Mouse (Mus musculus): ENCODE measurements around the gene Cgn.

- TF ChIP-seq CTCF (IDR thresholded peaks at IDR 0.05 in 2 of 3, conservative IDR thresholded peaks at IDR 0.05 in 1 of 3; ENCODE audit: control insufficient read depth in 1 of 3, insufficient read depth in 1 of 3, low read depth in 2 of 3, low read length in 3 of 3, poor library complexity in 1 of 3, severe bottlenecking in 1 of 3): peak in 1 of 3 experiments; percentile 12; a peak in 1 of 6 replicates
- no peak for TF ChIP-seq ZKSCAN1 (IDR thresholded peaks at IDR 0.05; ENCODE audit: low read depth, low read length)
- TF ChIP-seq KAT2A (conservative IDR thresholded peaks at IDR 0.05; ENCODE audit: low read depth, low read length): no peak
- no peak for TF ChIP-seq SMC3 (IDR thresholded peaks at IDR 0.05; ENCODE audit: low read depth, low read length)
- TF ChIP-seq EP300 (IDR thresholded peaks at IDR 0.05; ENCODE audit: low read depth in 1 of 2, low read length in 2 of 2): no peak
- TF ChIP-seq POLR2A (IDR thresholded peaks at IDR 0.05; ENCODE audit: control insufficient read depth in 1 of 2, insufficient read depth in 1 of 2, low read depth in 1 of 2, low read length in 2 of 2, poor library complexity in 1 of 2): no peak
- no peak for TF ChIP-seq E2F4 (IDR thresholded peaks at IDR 0.05; ENCODE audit: borderline replicate concordance, low read depth, low read length)
- TF ChIP-seq TAL1 (IDR thresholded peaks at IDR 0.05; ENCODE audit: low read length): no peak
- TF ChIP-seq GABPA (IDR thresholded peaks at IDR 0.05; ENCODE audit: low read depth, low read length): no peak
- no peak for TF ChIP-seq ZMIZ1 (IDR thresholded peaks at IDR 0.05; ENCODE audit: low read depth, low read length)
- TF ChIP-seq RCOR1 (IDR thresholded peaks at IDR 0.05; ENCODE audit: low read depth, low read length): no peak
- TF ChIP-seq JUND (IDR thresholded peaks at IDR 0.05; ENCODE audit: low read depth, low read length): no peak
- TF ChIP-seq MYC (IDR thresholded peaks at IDR 0.05; ENCODE audit: low read depth, low read length): no peak
Observed at GRCm38 (mm10) chr3:94808296-94808695, 22.0 kb upstream of the Cgn start.
